Mouse (Mus musculus): ENCODE data around the gene Ralgapb.

Gene Ralgapb

GRCm38 (mm10) chr2:158513821-158514336, 104.2 kb downstream of the Ralgapb start:
- DNase-seq (ENCODE audit: low spot score in 2 of 2): no peak

- DNase-seq (ENCODE audit: low spot score in 2 of 2): no peak
Measured at GRCm38 (mm10) chr2:158518583-158518982, 108.9 kb downstream of the Ralgapb start.

GRCm38 (mm10) chr2:158519071-158519470, 109.4 kb downstream of the Ralgapb start:
- no peak for DNase-seq (ENCODE audit: low spot score in 2 of 2)

DNA sequence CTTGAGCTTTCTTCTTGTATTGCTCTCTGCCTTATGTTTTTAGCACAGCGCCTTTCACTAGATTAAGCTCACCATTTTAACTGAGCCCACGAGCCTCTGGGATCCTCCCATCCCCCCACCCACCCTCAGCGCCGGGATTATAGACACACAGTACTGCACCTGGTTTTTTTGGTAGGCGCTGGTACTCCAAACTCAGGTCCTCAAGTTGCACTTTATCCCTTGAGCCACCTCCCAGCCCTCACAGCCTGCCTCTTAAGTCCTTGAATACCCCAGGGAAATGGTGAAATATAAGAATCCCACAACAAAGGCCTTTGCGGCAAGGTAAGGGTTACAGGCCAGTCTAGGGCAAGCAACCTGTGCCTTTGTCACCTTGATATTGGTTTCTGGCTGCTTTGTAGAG, 110.2 kb downstream of the Ralgapb start:
- DNase-seq (ENCODE audit: low spot score in 2 of 2): no peak

GRCm38 (mm10) chr2:158523060-158523459, 113.4 kb downstream of the Ralgapb start:
- peak in 1 of 2 experiments; percentile 44 for DNase-seq (ENCODE audit: low spot score in 2 of 2)

DNA sequence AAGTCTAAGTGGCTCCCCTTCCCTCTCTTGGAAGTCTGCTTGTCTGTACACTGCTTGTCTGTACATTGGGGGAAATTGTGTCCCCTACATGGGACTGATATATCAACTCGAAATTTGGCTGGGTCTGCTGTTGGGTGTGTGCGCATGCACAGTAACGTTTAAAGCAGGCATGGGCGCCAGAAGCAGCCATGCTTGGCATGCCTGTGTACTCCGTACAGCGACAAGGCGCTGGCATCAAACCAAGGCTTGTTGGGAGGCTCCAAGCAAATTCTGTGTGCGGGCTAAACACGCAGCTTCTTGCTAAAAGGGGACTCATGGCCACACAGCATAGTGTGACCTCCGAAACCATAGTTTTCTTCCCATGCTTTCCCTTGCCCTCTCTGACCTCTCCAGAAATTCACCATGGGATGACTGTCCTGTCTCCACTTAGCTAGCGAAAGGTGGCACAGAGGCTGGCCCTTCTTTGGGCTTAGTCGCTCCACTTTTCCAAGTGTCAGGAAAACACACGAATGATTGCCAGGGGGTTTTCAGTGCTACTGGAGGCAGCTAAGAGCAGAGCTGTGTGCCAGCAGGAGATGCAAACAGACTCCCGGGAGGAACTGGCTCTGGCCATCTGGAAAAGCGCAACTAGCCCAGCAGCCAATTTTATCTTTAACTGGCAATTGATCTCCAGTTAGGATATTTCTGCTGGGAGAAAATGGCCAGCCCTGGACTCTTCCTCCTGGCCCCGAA, 114.6 kb downstream of the Ralgapb start:
- DNase-seq (ENCODE audit: low spot score in 2 of 2): no peak

DNA sequence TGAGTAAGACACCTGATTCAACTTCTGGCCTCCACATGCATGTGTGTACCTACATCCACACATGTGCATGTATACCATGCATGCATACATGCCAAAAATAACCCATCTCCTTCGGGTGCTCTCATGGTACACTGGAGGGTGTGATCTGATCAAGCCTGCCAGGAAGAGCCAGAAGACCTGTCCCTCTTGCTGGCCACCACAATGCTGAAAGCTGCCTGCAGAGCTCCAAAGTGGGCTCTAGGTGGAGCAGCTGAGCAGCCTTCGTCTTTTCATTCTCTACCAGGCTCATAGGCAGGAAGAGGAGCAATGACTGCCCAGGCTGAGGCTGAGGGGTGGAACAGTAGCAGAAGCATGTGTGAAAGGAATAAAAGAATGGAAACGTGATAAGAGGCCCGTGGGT, 124.4 kb downstream of the Ralgapb start:
- DNase-seq (ENCODE audit: low spot score in 2 of 2): no peak

GRCm38 (mm10) chr2:158534559-158534958, 124.9 kb downstream of the Ralgapb start:
- no peak for DNase-seq (ENCODE audit: low spot score in 2 of 2)

- DNase-seq (ENCODE audit: low spot score in 2 of 2): no peak
Measured at GRCm38 (mm10) chr2:158539433-158540305, 130.0 kb downstream of the Ralgapb start.

- DNase-seq (ENCODE audit: low spot score in 2 of 2): no peak
Measured at GRCm38 (mm10) chr2:158541286-158541685, 131.6 kb downstream of the Ralgapb start.

- no peak for DNase-seq (ENCODE audit: low spot score in 2 of 2)
Measured at GRCm38 (mm10) chr2:158545266-158545665, 135.6 kb downstream of the Ralgapb start.

- peak; percentile 54 to 82 for DNase-seq (ENCODE audit: low spot score in 2 of 2)
Measured at GRCm38 (mm10) chr2:158546751-158547150, 137.1 kb downstream of the Ralgapb start.
